Mouse (Mus musculus) urinary bladder, postnatal 36 days (tissue): ENCODE measurements around the gene Sgk1.
A peak's percentile ranks its signal among the peaks of the same experiment; 100 is the strongest.

Source experiments
- DNase-seq, 2 experiments: peaks; one replicate each; pipeline ENCODE4 v3.0.0; 2022; ENCODE audit warnings: low spot score in 2 of 2, mixed read lengths in 1 of 2

Gene Sgk1

DNA sequence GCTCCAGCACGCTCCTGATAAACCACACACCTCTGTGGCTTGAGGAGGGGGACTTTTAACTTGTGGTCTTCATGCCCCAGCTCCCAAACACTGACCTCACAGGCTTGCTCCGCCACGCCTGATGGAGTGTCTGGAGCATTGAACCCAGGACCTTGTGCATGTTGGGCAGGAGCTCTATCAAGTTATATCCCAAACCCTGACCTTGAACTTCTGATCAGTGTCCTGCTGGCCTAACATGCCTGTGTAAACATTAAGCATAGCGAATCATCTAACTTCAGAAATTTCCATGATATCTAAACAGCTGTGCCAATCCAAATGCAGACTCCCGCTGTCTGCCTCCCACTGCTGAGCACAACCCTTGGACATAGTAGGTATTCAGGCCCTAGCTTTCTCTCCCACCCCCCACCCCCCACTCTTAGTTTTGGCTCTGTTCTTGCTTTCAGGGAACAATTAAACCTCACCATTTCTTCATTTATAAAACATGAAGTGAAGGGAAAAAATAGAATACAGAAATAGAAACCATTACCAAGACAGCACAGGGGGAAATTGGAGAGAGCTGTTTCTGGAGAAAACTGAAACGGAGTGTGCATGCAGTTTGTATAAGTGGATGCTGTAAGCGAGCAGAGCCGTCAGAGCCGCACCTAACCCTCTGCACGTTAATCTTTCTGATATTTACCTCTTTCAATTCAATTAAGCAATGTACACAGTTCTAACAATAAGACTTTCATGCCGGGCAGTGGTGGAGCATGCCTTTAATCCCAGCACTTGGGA, 34.5 kb downstream of the Sgk1 start:
- DNase-seq = no peak

DNA sequence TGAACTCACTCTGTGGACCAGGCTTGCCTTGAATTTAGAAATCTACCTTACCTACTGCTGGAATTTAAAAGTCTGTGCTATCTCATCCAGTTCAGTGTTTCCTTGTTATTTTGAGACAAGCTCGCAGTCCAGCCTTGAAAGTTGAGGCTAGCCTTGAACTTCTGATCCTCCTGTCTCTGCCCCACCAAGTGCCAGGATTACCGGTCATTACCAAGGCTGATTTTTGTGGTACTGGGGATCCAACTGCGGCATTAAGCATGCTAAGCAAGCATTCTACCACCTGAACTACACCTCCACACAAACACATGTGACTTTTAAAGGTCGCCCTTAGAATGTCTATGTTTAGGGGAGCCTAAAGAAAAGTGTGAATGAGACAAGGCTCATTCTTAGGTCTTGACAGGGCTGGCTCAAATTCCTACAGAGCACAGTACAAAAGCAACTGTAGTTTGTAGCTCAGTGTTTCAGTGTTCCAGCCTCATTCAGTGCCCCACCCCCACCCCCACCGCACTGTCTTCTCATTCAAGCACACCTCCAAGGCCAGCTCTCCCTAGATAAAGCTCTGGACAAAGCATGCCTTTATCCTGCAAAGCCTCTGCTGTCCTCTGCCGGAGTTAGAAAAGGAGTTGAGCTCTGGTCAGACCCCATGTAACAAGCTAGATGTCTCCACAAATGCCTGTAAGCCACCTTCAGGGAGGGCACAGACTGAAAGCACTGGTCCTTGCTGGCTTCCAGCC, 36.2 kb downstream of the Sgk1 start:
- DNase-seq = no peak

DNA sequence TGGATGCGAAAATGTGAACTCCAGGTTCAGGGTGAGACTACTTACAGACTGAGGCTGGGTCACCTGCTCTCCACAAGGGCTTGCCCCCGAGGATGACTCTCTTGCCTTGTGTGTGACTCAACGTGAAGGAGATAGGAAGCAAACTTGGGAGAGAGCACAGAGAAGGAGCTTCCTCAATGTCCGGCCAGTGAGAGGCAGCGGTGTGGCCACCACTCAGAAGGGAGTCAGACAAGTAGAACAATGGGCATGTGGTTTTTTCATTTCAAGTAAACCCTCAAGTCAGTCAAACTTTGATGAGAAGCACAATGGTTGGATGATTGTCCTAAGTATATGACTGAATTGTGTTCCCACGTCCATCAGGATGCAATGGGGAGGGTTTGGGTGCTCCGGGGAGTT, 36.8 kb downstream of the Sgk1 start:
- DNase-seq = no peak

DNA sequence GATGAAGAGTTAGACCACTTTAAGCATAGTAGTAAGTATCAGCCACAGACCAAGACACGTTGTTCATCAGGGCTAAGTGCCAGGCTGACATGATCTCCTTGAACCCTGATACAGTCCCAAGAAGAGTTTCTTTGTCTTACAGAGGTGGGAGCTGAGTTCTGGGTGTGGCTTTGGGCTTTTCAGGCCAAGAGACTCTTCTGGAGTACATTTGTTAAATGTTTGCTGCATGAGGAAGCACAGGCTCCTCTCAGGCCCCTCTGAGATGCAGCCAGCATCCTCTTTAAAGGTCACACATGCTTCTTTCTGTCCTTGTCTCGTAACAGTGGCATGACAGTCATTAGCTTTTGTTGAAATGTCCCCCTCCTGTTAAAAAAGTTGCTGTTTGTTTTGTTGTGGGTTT, 38.6 kb downstream of the Sgk1 start:
- no peak for DNase-seq

DNA sequence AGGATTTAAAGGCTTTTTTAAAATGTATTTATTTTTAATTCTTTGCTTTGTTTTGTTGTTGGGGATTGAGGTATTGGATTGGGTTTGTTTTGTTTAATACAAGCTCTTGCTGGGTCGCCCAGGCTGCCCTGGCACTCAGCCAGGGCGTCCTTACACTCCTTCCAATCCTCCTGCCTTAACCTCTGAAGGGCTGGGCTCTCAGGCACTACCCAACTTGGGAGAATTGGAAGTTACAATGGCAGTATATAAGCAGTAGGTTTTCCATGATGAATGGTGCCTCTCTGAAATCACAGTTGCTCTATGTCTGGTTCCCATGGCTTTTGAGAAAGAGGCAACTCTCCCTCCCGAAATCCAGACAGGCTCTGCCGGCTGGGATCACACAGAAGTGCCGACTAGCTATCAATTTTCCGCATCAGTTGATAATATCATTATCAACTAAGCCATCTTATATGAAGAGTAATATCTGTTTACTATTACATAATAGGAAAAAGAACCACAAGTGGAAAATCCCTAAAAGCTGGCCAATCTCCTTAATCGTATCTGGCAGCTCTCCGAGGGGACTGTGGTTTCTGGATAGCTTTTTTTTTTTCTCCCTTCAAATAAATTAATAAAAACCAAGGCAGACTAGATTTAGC, 40.8 kb downstream of the Sgk1 start:
- DNase-seq = no peak

DNA sequence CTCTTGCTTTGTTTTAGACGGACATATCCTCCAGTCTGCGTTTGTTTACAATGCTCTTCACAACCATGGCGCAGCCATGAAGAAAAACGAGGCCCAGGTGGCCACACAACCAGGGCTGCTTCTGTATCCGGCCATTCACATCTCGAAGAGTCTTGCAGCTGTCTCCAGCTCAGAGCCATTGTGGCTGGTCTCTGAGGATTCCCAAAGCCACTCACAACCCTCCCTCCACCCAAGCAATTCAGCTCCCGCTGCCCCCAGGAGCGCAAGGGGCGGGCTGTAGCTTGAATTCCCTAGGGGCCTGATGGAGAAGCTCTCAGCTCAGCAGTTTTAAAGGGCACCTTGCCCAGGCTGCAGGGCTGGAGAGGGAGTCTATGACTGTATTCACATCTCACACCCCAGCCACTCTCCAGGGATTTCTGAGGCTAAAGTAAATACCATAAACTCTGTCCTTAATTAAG, 41.5 kb downstream of the Sgk1 start:
- peak in 1 of 2 experiments; percentile 42 for DNase-seq

DNA sequence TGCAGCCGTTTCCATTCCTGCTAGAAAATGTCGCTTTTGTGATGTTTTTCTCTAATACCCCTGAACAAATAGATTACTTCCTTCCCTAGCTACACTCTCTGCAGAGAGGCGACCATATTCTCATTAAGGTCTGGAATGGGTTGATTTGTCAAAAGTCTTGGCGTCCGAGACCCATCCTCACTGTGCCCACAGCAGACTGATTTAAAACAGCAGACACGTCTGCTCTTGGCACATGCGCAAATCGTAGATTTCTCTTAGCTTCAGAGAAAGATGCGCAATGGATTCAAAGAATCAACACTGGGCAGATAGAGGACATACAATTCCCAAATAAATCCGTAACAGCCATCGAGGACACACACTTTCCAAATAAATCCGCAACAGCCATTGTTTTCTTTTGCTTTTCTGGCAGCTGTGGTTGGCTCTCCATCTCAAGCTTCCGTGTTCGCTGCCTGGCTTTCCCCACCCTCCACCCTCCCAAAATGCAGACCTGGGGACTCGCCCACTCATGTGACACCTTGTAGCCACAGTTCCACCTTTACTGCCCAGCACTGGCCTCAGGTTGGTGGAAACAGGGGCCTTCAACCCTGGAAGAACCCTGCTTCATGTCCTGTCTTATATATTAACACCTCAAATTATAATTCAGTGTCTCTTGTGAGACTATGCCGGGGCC, 42.2 kb downstream of the Sgk1 start:
- DNase-seq = no peak

DNA sequence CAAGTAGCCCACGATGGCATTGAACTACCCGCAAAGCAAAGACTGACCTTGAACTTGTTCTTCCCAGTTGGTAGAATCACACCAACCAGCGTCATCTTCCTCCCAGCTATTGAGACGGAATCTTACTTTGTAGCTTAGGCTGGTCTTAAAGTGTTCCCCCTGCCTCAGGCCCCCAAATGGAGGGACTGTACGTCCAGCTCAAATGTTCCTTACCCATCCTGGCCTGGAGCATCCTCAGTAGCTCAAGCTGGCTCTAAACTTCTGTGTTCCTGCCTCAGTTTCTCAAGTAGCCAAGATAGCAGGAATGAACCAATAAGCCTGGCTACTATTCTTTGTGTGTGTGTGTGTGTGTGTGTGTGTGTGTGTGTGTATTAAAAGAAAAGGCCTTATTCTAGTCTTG, 45.0 kb downstream of the Sgk1 start:
- no peak for DNase-seq

DNA sequence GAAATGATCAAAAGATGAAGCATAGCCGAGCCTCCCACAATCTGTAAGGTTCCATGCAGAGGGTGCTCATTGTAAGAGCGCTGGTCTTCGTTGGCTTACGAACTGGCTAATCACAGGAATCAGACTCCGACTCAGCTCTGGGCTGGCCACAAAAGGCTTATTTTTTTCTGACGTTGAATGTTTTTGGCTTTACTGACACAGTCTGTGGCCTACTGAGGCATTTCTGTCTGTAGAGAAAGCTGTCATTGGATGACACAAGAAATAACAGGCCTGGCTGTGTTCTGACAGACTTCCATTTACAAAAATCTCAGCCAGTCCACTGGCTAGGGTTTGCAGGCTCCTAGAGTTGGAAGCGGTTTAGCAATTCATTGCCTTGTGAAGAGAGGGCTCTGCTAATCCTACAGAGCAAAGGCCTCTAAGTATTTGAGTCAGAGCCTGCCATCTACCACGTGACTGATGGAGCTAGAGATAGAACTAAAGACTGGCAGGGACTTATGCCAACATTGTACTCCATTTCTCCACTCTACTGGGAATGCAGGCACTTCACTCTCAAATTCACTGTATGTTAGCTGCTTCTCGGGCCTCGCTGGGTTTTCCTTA, 48.9 kb downstream of the Sgk1 start:
- DNase-seq = no peak

DNA sequence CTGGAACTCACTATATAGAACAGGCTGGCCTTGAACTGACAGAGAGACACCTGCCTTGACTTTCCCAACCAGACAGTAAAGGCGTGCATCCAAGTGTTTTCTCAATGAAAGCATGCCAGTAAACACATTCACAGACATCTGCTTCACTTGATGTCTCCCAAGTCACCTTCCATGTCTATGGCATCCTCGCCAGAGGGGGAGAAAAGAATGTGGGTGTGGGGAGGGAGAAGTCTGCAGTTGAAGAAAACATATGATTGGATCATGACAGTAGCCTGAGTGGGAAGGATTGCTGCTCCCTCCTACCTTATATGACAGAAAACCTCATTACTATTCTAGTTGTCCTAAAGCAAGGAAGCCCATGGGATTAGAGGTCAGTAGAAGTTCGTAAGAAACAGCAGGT, 50.8 kb downstream of the Sgk1 start:
- DNase-seq = no peak

DNA sequence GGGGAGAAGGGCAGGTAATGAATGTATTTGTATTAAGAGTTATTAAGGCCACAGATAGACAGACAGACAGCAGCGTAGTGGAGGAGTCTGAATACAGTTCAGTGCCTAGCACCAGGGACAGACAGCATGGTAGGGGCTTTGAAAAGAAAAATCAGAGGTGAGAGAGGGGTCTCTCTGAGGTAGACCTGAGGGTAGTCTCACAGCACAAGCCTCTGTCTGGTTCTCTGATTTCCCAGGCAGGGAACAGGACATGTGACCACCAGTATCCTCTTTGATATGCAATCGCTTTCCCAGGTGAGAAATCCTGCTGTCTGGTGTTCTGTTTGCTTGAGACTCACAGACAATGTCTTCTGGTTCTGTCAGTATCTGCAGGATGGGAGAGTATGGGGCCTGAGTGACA, 52.8 kb downstream of the Sgk1 start:
- DNase-seq = no peak

DNA sequence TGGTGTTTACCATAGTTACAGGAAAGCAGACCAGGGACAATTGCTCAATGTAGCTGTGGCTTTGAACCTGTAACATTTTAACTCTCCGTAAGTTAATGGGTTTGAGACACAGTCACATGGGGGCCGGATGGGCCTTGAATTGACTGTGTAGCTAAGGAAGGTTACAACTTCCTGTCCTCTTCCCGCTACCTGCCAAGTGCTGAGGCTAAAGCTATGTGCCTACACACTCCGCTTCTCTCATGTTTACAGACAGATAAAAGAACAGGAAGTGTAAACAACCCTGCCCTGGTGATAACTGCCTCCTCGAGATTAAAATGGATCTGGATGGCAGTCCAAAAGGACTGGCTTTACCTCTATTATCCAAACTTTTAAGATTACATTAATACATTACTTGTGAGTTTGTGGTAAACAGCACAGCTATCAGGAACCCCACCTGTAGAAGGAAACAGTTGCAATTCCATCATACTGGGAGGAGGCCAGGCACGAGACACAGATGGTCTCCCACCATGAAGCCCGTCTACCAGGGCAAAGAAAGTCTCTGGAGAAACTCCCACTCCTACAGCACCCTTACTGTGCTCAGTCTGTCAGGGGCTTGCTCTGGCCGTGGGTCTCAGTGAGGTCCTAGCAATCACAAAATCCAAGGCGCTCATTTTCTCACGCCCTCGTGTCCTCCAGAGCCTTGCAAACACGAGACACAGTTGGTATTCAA, 54.7 kb downstream of the Sgk1 start:
- no peak for DNase-seq

DNA sequence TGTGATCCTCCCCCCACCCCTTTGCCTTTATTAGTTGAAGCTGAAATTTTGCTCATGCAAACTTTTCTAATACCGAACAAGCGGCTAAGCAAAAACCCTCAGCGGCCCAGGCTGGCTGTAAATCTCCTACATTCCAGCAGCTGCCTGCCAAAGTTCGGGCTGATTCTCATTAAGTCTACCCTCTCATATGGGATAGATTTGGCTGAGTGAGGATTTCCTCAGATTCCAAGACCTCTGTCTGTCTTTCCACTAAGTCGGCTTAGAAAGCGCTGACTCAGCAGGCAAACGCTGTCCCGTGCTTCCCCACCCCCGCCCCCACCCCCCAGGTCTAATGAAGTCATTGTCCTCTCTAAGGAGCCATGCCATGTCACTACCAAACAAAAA, 55.2 kb downstream of the Sgk1 start:
- peak in 1 of 2 experiments; percentile 35 for DNase-seq

DNA sequence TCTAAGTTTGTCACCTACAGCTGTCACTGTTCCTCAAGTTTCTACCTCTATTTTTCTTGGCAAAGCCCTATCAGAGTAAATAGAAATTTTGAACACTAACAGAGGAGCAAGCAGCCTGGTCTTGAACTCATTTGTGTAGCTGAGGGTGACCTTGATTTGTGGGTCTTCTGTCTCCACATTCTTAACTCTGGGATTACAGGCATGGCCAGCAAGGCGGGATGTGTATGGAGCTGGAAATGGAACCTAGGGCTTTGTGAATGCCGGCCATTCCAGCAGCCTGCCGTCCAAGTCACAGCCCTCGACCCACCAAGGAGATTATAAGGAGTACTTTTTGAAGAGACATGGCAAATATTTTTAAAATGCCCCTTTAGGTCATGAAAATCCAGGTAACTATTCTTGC, 56.2 kb downstream of the Sgk1 start:
- no peak for DNase-seq

DNA sequence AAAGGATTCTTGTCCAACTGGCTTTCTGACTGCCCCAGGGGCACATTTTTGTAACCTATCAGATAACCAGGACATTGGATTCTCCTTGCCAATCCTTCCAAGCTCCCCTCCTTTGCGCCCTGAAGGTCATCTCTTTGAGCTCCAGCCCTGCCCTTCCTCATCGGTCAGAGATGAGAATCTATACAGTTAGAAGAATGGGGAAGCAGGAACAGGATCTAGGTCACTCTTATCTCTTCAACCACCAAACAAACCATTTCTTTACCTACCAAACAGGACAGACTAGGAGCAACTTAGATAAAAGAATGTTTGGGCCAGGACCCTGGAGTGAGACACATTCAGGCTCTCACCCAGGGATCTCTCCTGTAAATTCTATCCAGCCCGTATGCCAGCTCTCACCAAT, 59.3 kb downstream of the Sgk1 start:
- DNase-seq = peak in 1 of 2 experiments; percentile 15

DNA sequence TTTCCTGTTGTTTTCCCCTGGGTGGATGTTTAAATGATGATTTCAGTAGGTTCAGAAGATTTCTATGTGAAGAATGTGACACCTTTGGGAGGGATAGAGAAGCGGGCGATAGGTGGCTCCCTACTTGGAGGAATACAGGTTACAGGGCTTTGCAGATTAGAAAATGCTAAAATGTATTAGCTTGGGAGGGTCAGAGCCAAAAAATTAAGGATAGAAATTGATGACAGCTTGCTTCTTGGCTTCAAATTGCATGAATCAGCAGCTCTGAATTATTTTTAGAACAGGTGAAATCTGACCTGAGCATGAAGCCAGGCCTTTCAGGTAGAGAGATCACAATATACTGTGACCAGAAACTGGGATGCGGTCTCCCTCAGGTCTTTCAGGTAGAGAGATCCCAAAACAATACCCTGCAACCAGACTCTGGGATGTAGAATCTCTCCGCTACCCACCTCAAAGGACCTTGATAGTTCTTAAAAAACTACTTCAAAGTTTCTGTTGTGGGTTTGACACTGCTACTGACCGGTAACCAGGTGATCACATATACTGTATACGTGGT, 61.2 kb downstream of the Sgk1 start:
- no peak for DNase-seq

DNA sequence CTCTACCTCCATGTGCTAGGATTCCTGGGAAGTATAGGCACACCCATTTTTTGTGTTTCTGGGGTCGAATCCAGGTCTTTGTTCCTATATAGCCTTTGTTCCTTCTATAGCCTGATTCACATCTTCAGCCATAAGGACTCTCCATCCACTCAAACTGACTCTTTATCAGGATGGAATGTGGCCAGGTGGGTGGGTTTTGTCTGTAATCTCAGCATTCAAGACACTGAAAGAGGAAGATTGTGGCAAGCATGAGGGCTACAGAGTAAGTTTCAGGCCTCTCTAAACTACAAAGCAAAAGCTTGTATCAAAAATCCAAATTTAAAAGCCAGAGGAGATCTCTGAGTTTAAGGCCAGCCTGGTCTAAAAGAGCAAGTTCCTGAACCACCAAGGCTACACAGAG, 63.2 kb downstream of the Sgk1 start:
- DNase-seq = no peak

DNA sequence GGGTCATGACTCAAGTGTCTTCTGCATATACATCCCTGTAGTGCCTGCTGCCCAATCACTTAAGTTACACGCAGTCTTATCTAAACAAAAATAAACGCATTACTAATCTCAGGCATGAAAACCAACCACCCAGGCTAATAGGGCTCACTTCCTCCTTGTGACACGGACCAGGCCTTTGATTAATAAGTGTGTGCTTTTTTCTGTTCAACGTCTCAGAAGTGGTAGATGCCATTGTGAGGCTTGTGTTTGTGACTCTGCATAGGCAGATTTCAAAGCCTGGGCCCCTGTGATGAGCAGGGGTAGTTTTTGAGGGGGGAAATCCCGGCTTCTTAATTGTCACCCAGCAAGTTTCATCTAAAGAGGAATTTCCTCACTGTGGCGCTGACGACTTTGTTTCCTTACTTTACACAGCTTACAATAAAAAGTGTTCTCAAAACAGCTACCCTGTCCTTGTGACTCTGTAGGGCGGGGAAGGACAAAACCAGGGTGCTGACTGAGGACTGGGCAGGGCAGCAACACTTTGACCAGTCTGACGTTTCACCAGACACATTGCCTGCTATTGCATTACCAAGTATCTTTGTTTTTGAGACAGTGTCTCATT, 64.9 kb downstream of the Sgk1 start:
- no peak for DNase-seq

DNA sequence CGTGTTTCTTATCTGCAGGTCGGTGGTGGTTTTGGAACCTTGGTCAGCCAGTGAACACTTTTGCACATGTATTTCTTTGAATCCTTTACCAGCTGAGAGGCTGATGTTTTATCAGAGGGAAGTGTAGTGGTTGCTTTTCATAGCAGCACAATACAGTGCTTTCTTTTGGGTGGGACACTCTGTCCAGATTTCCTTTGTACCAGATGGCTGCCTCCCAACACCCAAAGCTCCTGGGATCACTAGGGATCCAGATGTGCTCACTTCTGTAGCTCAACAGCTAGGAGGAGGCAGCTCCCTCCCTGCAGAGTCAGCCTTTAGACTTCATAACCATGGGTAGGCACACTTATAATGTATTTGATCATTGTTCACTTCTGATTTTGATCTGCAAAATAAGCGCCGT, 70.5 kb downstream of the Sgk1 start:
- DNase-seq = peak in 1 of 2 experiments; percentile 35

DNA sequence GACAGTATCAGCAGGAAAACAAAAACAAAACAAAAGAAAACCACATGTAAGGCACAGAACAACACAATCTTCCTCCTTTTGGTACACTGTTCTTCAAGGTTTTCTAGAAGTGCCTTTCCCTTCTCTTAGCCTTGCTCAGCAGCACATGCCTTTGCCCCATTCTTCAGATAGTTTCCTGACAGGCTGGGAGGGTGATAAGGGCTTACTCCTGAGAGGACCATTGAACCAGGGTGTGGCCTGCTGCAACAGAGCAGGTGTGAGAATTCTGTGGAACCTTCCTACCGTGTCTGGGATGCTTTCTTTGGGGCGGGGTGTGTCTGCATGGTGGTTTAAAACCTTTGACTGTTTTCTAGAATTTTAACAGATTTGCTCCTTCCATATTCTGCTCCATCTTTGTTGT, 79.1 kb downstream of the Sgk1 start:
- DNase-seq = no peak

DNA sequence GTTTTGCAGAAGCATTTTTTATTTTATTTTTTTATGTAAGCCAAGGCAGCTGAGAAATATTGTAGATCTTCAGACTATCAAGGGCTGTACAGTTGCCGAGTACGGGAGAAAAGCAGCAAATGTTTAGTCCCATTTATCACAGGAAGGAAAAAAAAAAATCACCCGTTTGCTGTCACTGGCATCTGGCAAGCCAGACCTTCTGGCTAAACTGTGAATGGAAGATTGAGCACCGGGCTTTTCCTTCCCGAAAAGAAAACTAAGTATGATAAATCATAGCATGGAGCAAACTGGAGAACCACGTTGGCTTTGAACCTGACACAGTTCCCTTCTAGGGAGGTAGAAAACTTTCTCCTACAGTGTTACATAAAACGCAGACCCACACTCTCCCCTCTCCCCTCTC, 81.0 kb downstream of the Sgk1 start:
- no peak for DNase-seq
